Mouse (Mus musculus): ENCODE data around the gene Gm15517.
"Not testable (repeated sequence)": the region's sequence is repeated elsewhere in the genome, so short reads cannot be mapped to it uniquely, and the experiment has no call there.

Gene Gm15517

DNA sequence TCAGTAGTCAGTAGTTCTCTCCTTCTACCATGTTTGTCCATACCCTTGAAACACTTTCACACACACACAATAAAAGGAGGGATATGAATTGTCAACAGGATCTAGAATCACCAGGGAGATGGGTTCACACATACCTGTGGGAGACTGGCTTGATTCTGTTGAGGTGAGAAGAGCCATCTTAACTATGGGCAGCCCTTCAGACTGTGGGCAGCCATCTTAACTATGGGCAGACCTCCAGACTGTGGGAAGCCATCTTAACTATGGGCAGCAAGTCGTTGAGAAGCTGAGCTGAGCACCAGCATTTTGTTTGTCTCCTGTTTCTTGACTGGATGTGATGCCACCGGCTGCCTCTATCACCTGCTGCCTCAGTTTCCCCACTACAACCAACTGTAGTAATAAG lies 10.1 kb downstream of the Gm15517 start:
- no peak for DNase-seq

DNA sequence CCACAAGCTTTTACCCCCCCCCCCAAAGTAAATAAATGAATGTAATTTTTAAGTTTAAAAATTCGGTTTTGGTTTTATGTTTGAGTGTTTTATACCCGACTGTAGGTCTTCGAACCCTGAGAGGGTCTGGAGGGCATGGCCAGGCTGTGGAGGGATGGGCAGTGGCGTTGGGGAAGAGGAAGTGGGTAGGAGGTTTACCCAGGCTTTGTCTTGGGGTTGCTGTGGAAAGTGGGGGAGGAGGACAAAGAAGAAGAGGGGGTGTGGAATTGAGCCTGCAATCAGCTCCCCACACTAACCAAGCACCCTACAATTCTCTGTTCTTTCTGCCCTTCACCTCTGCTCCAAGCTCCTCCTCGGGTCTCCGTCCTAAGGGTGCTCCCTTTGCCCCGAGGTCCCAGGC lies 11.3 kb downstream of the Gm15517 start:
- no peak for DNase-seq

DNA sequence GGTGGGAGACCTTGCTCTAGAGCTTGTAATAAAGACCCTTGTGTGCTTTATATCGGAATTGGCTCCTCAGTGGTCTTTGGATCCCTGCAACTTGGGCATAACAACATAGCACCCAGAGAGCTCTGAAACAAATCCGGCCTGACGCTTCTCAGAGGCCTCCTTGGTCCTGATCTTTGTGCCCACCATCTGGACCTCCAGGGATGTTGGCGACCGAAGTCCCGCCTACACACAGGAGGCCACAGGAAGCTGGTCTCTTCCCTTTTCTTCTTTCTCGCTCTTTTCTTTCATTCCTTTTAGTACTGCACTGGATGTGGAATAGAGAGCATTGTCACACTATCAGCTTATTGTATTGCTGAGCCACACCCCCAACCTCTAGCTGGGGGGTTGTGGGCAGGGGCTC lies 12.2 kb downstream of the Gm15517 start:
- DNase-seq, result no peak

DNA sequence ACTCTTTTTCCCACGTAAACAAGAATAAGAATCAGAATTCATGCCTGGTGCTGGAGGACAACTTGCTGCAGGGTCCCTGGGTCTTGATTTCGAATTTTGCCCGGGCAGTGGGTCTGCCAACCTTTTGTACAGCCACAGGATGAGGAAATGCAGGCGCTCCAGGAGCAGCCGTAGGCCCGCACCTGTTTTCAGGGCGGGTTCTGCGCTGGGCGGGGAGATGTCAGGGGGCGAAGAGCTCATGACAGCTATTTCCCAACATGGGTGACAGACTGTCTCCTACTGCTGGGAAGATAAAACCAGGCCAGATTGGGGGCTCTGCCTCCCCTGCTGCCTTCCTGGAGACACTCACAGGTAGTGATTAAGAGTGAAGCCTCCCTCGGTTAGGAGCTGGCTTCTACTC lies 12.8 kb downstream of the Gm15517 start:
- DNase-seq, result no peak

DNA sequence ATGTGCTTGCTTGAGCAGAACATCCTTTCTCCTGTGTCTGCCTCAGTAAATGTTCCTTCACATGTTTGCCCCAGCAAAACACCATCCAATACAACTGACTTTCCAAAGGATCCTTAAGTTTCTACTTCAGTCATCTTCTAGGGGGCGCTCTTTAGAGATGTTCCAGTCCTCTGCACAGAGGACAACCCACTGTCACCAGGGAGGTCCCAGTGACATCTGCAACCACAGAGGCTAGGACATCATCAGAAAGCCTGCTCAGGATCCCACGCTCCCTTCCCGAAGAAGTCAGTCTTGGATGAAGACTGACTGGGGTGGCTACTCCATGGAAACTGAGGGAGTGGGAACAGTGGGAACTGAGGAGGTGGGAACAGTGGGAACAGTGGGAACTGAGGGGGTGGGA lies 14.3 kb downstream of the Gm15517 start:
- DNase-seq, result no peak

DNA sequence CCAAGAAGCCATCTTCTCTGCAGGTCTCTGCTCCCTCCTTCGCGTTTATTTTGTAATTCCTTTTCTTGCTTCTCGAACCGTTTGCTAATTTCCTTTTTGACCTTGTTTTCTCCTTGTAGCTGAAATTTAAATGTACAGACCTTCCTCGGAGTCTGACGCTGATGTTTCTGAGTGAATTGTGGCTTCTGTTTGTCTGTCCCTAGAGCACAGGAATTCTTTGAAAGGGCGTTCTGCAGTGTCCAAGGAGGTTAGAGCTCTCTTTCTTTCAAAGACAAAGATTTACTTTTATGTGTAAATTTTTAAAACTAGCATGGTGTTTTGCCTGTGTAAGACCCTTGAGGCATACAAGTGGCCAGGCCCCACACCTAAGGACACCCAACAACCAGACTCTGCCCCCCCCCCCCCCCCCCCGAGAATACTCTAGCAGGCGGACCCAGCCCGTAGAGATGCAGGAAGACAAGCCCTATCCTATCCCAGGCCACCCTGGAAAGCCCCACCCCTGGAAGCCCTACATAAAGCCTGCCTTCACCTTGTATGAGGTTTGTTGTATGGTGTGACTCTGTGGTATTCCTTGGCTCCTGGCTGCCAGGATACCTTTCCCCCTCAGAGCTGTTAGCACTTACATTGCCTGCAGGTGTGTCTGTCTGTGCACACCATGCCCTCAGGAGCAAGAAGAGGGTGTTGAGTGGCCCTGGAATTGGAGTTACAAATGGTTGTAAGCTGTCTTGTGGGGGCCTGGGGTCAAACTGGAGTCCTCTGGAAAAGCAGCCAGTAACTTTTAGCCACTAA lies 15.4 kb downstream of the Gm15517 start:
- no peak for DNase-seq

DNA sequence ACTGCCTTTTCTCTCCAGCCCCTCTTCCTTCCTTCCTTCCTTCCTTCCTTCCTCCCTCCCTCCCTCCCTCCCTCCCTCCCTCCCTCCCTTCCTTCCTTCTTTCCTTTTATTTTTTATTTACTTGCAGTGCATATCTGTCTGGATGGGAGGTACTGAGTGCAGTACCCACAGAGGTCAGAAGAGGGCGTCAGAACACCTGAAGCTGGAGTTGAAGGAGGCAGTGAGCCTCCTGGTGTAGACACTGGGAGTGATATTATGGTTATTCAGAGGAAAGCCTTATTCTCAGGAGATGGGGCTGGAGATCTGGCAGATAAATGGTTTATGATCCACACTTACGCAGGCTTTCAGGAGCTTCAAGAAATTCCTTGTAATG lies 16.0 kb downstream of the Gm15517 start:
- no peak for DNase-seq

DNA sequence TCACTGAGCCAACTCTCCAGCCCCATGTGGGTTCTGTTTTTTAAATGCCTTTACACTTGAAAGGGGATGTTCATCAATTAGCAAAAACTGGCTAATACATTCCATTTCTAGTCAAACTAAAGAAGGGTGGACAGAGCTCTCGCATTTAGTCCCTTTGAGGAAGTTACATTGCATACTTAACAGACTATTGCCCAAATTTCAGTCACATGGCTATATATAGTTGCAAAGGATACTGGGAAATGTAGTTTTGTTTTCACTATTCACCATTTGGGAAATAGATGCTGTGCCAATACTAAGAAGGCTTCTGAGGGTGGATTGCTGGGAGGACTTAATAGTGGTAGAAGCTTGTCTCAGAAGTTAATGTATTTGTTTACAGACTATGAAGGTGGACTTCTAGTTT lies 19.7 kb downstream of the Gm15517 start:
- DNase-seq, result no peak

DNA sequence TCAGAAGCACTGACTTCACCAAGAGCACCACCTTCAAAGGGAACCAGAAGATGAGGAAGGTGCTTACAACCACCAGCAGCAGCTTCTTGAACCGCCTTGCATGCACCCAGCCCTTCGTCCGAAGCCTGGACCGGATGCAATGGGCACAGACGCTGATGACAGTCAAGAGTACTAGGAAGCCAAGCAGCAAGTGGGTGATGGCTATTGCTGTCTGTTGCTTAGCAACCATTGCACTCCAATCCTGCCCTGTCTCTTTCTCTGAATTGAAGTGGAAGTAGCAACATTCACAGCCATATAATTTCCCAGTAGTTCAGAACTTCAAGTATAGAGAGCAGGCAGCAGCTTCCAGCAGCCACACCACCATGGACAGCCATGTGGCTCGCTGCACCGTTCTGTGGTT lies 20.3 kb downstream of the Gm15517 start:
- DNase-seq, result no peak

DNA sequence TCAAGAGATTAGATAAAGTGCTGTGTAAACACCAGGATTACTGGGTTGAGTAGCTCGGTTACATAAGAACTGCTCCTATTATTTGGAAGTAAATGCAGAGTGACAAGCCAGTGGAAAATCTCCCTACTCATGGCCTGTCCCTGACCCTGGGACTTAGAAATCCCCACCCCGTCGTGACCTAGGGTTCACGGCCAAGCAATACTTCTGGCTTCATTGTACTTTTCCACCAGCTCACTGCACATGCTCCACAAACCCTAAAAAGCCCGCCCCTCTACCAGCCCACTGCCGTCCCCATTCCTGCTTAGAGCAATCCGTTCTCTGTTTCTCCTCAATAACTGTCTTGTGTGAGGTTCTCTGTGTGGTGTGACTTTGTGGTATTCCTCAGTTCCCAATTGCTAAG lies 26.5 kb downstream of the Gm15517 start:
- DNase-seq, result peak; percentile 8

DNA sequence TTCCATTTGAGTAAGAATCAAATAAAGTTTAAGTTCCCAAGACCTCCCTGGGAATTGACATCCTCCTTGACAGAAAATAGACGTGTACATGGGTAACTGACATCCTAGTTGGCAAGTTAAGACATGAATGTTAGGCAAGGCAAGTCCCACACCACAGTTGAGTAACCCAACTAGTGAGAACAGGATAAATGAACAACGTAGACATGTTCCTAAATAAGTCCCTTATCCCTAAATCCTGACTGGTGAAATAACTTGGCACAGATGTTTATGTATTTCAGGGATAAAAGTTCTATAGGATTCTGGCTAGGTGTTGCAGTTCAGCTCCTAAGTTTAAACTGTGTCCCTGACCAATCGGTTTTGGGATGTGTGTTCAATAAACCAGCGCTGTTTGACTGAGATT lies 29.7 kb downstream of the Gm15517 start:
- no peak for DNase-seq

DNA sequence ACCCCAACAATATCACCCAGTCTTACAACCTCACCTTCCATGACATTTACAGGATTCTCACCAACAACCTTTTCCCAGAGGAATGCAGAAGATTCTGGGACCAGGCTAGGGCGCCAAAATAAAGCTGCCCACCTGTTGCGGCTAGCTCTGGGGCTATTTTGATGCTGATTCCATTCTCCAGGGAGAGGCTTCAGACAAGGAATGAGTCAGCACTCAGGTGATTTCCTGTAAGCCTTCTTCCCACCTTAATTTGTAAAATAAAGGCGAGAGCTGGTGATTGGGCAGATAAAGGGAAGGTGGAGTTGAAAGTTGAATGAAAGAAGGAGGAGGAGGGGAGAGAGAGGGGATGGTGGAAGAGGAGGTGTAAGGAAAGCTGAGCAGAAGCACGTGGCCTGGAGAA lies 30.2 kb downstream of the Gm15517 start:
- DNase-seq, result no peak

DNA sequence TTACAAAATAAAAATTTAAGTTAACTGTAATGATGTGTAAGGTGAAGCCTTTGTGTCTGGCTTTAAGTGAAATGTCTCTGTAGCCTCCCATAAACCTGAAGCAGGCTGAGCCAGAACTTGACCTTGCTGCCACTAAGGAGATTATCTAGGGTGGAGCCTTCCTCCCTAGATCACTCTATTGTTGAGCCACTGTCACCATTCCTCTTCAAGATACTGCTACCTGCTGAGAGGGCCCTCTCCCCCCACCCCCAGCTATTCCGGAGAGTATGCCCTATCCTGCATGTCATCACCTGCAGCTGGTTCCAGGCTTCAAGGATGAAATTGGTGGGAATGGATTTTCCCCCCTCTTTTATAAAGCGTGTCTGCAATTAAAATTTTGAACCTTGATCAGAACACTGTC lies 36.3 kb downstream of the Gm15517 start:
- not testable (repeated sequence) for DNase-seq

DNA sequence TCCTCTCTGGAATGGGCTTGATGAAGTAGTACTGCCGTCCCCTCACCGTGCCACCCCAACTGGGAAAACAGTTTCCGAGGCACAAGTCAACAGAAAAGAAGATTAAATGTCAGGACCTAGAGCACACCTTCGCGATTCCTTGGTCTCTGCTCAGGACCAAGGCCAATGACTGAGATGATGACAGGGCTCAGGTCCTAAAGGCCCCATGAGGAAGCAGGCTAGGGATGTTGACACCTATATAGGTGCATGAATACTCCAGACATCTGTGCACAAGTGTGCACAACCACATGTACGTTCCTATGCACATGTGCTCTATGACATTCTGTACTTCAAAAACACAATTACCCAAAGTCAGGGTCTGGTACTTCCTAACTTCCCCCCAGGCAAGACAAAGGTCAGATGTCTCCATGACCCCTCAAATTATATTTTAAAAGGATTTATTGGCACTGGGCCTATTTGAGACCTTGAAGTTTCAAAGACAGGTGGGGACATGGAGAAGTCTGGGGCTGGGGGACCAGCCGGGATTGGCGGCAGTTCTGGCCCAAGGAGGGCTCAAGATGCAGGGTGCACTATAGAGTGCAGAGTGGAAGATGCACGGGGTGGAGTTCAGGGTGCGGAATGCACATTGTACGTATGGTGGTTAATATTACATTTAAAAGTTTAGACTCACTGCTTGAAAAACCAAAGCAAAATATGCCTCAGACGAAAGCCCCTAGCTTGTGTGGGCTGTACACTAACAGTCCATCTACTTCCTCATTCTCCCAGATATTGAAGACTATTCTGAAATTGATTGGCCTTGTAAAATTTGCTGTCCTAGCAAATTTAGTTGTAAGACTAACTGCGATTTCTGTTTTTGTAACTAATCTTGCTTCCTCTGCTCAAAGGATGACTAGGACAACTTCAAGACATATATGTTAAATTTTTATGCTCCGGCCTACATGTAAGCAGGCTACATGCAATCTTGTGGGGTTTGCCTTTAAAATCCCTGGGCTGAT lies 42.4 kb downstream of the Gm15517 start:
- peak; percentile 7 for DNase-seq

DNA sequence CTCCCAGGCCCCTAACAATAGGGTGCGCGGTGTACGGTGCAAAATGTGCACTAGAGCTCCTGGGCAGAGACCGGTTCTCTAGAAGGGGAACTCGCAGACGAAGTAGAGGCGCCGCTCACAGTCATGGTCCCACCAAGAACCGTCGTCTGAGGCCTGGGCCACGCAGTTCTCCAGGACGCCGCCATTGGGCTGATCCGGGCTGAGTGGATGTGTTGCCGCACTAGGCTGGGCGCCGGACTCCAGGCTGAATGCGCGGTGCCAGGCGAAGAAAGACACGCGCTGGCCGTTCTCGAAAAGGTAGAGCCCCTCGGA lies 43.2 kb downstream of the Gm15517 start:
- no peak for DNase-seq

DNA sequence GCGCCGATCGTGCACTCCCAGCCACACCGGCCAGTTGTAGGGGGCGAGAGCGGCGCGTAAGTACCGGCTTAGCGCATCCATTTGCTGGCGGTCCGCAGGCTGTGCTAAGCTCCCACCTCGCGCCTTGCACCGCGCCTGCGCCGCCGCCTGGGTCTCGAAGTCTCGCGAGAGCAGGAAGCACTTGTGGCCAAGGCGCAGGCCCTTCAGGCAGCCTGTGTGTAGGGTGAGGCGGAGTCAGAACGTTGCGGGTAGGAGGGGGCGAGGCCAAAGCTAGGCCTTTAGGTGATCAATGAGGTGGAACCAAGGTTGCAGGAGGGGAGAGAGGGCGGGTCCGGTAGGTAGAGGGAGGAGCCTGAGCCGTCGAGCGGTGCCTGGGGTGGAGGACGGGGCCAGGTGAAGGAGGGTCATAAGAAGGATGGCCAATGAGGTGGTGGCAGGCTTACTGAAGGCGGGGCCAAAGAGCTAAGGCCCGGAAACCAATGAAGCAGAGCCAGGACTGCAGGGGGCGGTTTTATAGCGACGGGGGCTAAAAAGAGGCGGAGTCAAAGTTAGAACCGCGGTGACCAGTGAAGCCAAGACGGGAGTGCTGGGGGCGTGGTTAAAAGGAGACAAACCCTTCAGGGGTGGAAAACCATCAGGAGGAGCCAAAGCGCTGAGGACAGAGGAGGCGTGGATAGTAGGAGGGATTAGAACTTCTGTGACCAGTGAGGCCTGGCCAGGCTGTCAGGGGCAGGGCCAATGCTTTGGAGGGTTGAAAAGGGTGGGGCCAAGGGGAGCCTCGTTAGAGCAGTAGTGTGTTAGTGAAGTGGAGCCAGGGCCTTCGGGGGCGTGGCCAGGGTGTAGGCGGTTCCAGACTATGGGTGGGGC lies 43.8 kb downstream of the Gm15517 start:
- DNase-seq, result peak; percentile 100

DNA sequence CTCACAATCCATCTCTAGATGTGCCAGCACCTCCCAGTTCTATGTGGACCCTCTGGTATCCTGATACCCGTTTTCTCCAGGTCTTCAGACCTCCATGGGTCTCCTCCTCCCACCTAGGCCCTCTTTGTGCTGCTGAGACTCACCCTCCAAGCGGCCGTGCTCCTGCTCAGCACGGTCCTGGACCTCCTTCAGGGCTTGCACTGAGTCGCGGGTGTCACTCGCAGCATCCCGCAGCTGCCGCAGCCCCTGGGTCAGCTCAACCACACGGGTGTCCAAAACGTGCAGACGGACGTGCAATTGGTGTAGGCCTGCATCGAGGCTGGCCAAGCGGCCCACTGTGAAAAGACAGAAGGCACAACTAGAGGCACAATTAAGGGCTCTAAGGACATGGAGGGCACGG lies 44.4 kb downstream of the Gm15517 start:
- no peak for DNase-seq

DNA sequence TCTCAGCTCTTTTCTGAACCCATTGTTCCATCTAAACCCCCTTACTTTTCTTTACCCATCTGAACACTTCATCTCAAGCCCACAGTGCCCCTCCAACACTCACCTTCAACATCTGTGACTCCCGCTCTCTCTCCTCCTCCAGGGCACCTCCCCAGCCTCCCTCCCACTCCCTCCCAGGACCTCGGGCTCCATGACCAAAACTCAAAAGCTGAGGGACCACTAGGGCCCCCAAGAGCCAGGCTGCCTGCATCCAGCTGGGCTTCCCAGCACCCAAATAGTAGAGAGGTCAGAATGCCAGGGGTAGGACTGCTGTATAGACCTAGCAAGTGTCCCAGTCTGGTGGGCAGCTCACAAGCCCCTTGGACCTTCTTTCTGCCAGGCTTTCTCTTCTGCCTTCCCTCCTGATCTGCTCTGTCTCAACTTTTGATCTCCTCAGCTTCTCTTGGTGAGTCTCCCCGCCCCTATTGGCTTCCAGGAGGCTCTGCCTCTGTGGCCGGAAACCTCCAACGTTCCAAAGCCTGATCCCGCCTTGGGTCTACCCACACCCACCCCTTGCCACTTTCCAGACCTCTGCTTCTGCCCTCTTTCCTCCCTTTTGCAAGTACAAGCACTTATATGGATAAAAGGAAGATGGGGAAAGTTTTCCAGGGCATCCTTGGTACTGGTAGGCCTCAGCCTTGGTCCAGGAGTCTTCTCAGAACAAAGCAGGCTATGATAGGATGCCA lies 45.4 kb downstream of the Gm15517 start, which contains the start of gene Clec11a:
Gene Clec11a (minus strand): TSS at position 387 of the 725 bp plus-strand sequence.
- DNase-seq, result peak; percentile 13

DNA sequence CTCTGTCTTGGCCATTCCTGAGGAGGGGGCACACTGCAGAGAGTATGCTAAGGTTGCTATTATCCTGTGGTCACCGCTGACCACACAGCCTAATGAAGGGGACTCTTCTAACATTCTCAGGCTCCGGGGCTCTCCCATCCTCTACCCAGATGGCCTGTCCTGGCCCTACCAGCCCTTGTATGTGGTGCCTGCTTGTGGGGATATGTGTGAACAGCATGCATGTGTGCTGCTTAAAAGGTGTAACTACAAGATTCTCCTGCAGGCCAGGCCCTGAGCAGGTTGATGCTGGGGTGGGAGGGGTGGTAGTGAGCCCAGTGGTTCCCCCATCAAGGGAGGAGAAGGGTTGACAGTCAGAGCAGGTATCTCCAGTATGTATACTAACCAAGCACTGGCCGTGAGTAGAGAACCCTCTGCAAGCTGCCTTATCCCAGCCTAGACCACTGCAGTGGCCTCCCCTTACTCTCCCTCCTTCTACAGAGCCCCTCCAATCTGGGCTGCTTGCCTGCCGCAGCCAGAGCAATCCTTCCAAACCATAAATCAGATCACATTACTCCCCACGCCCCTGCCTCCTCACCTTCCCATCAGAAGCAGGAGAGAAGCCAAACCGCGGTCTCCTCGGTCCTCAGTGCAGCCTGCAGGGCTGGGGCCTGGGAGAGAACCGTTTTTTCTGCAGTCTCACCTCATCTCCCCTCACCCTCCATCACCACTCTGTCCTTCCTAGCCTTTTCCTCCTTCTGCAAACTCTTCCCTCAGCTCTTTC lies 46.2 kb downstream of the Gm15517 start:
- no peak for DNase-seq

DNA sequence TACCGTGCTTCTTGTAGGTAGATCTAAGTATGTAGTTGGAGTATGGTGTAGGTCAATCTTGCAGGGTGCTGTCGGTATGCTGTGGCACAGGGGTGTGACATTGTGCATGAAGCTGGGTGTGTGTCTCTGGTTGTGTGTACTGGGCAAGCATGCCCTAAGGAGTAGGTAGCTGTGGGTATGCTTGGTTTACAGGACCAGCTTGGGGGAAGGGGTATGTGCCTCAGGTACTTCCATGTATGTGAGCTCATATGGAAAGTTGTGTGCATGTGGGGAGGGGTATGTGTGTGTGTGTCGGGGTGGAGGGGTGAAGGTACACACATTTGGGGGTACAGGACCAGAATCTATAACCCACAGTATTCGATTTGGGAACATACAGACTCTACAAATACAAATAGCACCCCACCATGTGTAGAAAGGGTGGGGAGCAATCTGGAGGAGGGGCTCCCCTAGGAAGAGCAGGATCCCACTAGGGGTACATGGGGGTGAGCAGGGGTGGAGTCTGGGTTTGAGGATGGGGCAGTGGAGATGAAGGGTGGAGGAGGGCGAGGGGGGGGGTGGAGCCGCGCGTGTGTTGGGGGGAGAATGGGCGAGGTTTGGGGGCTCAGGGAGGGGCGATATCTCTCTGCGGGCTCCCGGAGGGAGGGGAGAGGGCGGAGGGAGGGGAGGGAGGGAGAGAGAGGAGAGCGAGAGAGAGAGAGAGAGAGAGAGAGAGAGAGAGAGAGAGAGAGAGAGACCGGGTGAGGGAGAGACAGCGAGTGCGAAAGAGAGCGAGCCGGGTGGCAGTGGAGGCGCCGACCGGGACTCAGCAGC lies 48.4 kb downstream of the Gm15517 start, which contains the start of gene Shank1:
Gene Shank1 (plus strand): TSS at position 779 of the 810 bp plus-strand sequence.
- DNase-seq, result no peak
